Mouse (Mus musculus) kidney, postnatal 36 days (tissue): ENCODE measurements around the gene Nf1.

Source experiments
- DNase-seq, 2 experiments: peaks; one replicate each; pipeline ENCODE4 v3.0.0; 2021 to 2022; ENCODE audit warnings: mixed read lengths in 2 of 2

Gene Nf1

DNA sequence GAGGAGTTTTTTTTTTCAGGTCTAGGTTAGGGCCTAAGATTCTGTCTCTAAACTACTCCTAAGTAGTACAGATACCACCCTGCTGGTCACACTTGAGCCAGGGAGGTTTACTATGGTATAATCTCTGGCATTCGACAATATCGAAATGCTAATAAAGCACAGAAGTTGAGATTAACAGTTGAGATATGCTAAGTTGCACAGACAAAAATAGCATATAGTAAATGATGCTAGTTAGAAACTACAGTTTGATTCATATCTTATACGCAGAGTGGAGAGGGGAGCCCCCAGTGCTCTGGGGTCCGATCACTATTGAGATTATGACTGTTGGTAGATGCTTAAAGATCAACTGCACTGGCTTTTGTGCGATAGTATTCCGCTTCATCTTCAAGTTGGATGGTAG is 189.7 kb downstream of the Nf1 start:
- no peak for DNase-seq

DNA sequence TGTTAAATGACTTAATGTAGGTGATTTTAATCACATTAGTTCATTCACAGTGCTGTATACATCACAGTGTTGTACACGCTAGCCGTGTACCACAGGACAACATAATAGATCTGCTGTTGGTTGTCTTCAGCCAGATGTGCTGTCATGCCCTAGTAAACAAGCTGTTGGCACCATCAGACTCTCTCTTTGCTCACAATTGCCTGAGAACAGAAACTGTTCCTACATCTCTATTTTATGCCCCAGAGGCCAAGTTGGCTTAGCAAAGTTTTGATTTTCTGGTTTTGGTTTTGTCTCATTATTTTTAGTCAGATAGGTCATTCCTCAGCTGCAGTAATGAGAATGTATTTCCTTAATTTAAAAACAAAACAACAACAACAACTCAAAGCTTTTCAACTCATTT is 190.2 kb downstream of the Nf1 start:
- DNase-seq = no peak

DNA sequence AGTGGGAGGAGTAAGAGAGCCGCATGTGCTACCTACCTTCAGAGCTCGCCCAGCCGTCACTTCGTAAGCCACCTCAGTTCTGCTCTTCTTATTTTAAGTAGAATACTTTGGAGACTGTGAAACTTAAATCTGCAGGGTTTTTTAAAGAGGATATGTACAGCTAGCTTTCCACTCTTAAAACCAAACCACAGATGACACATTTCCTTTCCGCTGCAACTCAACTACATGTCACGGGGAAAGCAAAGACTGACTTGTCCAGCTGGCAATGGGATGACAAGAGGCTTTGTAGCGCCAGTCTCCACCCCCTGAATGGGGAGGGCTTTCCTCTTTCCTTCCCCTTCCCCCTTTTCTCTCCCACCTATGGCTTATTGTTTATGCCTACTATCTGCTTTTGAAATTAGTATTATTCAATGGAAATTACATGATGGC is 190.9 kb downstream of the Nf1 start, which contains the start of the genes Evi2 and Evi2a:
Gene Evi2 (minus strand): TSS at position 257 of the 429 bp plus-strand sequence.
Gene Evi2a (minus strand): TSS at position 277 of the 429 bp plus-strand sequence.
- DNase-seq = no peak

DNA sequence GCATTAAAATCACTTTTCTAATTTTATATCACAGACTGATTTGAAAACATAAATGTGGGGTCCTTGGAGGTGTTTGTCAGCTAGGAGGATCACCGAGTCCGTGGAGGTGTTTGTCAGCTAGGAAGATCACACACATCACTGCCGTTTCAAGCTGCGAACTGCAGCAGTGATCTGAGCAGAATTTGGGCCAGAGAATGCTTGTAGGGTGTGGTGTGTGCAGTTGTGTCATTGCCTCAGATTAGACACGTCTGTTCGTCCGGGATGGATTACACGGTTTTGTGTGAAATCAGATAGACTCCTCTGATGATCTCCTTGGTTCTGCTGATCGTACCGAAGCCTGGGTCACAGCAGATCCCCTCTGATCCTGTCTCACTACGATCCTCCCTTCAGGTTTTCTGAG is 191.3 kb downstream of the Nf1 start:
- no peak for DNase-seq

DNA sequence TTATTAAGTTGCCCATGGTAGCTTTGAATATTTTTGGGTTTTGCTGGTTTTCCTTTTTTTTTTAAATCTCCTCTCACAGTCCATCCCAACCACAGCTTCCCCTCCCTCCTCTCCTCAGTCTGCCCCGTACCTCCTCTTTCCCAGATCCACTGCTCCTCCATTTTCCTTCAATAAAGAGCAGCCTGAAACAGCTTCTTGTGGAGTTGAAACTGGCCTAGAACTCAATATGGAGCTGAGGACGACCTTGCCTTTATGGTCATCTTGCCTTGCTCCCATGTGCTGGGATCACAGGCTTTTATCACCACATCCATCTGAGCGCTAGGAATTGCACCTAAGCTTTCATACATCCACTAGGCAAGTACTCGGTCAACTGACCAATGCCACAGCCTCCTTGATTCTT is 192.0 kb downstream of the Nf1 start:
- no peak for DNase-seq

DNA sequence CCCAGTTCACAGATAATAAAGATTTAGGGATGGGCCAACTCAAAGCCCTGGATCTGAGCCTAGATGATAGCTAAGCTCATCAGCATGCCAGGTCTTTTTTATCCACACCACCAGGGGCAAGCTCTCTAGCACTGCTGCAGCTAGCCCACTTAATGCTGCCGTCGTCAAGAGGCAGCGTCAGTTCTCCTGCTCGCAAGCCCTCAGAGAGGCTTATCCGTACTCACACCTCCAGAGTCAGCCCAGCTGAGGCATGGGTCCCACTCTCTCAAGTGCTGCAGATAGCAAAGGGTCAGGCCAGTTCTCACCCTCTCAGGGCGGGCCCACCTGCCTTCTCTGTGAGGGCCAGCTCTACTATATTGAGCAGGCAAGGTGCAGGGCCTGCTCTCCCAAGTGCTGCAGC is 193.8 kb downstream of the Nf1 start:
- no peak for DNase-seq

DNA sequence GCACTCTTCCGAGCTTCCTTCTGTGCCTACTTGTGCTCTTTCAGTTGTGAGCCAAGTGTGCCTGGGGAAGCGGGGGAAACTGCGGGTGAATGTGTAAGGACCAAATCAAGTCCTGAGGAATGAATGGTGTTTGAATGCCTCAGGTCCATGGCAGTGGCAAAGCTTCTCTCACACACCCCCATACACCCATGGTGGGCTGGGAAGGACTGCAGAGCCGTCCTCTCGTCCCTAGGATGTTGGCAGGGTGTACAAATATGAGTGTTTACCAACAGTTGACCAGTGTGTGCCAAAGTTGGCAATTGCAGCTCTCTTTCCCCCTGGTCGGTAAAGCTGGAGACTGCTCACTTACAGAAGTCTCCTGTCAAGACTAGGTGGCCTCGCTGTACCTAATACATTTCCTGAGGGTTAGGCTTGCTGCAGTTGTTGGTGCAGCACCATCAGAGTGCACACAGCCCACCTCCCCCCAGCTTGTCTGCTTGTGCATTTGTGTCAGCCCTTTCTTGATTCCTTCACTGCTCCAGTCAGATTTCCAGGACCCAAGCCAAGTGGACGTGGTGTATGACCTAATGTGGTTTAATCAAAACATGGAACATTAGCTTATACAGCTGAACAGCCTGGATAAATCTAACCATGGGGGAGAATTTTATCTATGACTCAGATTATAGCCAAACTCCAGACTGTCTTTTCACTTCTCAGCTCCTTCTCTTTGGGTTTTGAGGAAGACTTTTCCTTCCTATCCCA is 194.6 kb downstream of the Nf1 start:
- DNase-seq = peak; percentile 19 to 33

DNA sequence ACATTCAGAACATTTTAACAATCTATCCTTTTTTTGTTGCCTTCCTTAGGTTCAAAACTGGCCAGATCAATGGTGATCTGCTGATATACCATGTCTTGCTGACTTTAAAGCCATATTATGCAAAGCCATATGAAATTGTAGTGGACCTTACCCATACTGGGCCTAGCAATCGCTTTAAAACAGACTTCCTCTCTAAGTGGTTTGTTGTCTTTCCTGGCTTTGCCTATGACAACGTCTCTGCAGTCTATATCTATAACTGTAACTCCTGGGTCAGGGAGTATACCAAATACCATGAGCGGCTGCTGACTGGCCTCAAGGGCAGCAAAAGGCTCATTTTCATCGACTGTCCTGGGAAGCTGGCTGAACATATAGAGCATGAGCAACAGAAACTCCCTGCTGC is 196.1 kb downstream of the Nf1 start:
- no peak for DNase-seq

DNA sequence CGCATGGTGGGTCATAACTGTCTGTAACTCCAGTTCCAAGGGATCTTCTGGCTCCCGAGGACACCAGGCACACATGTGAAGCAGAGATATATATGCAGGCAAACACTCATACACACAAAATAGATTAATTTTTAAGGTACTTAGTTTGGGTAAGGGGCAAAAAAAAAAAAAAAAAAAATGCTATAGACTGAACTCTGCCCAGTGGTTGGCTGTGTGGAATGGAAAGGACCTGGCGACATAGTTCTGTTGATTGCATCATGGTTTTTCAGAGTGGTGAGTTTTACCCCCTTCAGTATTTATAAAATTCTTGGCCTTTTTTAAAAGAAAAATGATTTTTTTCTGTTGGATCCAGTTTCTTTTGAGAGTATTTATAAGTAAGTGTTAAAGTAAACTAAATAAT is 196.8 kb downstream of the Nf1 start:
- no peak for DNase-seq

DNA sequence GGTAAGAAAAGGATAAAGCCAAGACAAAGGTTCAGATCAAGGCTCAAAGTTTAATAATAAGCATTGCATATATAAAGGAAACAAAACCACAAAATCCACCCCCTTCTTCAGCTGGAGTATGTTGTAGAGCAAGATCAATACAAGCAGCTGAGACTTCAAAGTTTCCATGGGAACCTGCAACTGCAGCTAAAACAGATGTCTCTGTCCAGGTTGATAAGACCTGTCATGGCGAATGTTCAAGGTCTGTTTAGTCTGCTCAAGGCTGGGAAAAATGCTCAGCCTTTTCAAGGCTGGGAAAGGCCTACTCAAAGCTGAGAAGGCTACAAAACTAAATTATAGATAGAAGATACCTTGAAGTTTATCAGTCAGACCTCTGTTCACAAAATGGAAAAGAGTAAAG is 213.1 kb downstream of the Nf1 start:
- no peak for DNase-seq

DNA sequence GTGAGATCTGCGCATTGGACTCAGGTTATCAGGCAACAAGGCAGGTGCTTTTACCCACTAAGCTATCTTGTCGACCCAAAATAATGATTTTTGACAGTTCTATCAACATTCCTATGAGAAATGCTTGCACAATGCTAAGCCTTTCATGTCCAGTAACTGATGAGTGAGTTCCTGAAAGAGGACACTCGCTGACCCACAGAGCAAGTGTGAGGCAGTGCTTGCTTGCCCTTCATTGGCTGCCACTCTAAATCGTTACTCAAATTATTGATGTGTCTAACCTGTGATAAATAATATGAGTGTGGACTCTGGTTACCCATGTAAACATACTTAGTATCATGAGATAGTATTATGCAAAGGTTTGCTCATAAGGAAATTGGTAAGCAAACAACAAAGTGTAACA is 221.0 kb downstream of the Nf1 start:
- DNase-seq = no peak

DNA sequence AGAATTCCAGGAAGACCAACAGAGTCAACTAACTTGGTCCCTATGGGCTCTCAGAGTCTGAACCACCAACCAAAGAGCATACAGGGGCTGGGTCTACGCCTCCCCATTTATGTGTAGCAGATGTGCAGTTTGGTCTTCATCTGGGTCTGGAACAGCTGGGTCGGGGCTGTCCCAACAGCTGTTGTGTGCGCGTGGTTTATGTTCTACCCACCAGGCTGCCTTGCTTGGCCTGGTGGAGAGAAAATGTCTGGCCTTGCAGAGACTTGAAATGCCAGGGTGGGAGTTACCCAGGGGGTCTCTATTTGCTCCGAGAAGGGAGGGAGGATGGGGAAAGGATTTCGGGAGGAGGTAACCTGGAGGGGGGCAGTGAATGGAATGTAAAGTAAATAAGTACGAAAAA is 224.0 kb downstream of the Nf1 start:
- DNase-seq = no peak

DNA sequence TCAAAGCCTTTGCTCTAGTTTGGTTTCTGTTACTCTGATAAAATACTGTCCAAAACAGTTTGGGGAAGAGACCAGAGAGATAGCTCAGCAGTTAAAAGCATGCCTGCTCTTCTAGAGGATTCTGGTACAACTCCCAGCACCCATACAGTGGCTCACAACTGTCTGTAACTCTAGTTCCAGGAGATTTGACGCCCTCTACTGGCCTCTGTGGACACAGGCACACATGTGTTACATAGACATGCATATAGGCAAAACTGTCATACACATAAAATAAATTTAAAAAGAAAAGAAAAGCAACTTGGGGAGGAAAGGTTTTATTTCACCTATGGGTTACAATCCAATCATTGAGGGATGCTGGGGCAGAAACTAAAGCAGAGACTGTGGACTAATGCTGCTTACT is 227.5 kb downstream of the Nf1 start:
- DNase-seq = no peak

DNA sequence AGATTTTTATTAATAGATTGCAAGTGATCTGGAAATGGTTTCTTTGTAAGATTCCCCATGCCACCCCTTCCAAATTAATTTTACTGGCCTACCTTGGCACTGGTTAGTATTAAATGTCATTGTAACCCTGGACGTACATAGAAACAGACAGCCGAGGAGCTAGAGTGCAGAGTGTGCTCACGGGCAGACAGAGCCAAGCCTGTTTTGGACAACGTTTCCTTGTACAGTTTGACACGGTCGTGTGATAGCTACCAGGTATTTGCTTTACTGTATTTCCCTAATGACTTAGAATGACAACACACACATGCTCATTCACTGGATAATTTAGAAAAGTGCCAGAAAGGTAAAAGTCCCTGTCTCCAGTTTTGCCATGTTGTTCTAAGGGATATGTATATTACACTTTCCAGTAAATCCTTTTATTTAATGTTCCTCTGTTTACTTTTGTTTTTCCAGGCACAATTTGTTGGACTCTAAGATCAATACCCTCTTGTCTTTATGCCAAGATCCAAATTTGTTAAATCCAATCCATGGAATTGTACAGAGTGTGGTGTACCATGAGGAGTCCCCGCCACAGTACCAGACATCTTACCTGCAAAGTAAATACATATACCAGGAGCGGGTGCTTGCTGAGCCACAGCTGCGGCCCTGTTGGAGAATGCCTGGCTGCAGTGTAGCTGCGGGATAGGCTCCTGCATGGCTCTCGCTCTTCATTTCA is 228.9 kb downstream of the Nf1 start:
- no peak for DNase-seq

DNA sequence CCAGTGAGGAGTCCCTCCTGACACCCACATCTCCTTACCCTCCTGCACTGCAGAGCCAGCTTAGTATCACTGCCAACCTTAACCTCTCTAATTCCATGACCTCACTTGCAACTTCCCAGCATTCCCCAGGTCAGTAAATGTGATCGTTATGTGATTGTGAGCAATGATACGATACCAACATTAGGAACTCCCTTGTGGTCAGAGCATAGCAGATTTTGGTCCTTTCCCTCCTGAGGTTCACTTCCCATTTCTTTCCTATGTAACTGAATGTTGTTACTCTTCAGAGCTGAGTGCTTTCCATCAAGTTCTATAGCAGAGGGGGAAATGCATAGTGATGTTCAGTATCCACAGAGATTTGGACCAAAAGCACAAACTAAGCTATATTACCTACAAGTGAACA is 230.8 kb downstream of the Nf1 start:
- DNase-seq = no peak

DNA sequence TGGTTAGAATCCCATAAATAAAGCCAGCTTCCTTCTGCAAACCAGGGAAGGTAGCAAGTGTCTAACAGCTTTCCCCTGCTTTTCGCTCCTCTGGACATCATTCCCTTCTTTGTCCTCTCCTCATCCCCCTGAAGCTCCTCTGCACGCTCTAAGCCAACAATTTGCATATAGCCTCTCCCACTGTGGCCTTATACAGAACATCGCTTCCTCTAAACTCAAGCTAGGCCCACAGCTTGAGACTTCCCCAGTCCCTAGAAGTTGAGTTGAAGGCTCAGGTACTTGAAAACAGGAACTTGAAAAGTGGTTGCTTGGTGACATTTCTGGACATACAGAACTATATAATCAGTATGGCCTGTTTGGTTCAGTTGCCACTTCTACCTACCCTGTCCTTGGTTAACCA is 234.3 kb downstream of the Nf1 start:
- DNase-seq = no peak

DNA sequence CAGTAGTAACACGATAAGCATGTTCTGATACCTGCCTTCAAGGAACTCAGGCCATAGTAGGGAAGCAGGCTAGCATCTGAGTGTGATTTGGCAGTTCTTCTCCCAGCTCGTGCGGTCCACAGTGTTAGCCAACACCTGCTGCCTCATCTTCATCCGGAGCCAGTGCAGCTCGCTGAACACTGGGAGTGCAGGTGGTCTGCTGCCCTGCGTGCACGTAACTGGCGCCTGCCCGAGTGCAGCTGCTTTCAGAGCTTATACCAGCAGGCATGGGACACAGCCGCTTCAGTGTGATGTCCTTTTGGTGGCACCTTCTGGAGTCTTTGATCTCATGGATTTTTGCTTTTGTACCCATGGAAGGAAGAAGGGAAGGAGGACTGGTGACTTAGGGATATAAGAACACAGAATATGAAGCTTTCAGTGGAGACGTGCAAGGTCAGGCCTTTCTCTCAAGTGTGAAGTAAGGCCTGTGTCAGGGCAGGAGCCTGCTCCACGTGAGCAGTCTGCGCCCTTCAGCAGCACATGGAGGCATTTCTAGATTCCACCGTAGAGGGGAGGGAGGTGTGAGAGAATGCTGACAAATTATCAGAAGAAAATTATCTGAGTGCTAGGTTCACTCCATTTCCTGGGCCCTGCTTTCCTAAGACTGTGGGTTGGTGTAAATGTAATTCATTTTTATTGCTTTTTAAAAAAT is 236.0 kb downstream of the Nf1 start:
- DNase-seq = no peak

DNA sequence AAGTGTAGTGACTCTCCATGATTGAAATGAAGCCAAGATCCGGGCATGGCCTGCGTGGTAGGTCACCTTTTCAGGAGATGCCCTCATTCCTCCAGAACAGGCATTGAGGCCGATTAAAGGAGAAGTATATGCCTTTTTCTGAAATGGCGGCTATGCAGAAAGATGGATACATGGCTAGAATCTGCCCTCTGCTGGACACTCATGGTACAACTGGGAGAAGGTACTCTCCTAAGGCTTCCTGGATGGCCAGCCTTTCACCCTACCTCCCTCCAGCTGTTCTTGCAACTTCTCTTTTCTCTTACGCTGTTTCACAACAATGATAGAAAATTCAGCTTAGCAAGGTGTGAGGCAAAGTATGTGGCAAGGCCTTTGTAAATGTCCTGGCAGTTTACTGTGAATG is 238.2 kb downstream of the Nf1 start:
- peak; percentile 67 to 89 for DNase-seq

DNA sequence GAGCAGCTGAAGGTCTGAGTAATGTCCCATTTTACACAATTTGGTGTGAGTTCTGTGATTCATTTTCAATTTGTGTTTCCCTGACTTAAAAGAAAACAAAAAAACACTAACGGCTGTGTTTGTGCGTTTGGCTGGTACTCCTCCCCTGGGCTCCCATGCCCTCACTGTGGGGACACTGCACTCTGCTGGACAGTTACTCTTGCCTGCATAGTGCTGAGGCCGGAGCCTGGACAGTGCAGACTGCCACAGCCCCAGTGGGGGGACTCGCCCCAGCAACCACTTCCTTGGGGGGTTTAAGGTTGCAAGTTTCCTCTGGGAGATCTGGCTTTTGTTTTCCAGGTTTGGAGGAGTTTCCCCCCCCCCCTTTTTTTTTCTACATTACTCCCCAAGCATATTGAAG is 241.2 kb downstream of the Nf1 start:
- peak in 1 of 2 experiments; percentile 34 for DNase-seq

DNA sequence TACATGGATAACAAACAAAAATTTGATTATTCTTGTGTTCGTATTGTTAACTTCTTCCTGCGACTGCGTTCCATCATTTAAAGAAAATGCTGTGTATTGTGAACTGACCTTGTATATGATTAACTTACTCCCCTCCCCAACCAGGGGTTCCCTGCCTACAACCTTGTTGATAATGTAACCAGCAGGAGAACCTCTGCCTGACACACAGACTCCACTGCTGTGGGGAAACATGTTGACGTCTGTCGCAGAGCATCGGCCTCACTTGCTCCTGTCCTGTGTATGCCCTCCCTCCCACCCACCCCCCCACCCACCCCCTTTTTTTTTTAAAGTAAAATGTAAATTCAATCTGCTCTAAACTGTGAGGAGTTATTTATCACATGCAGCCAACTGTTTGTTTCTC is 241.8 kb downstream of the Nf1 start:
- DNase-seq = peak in 1 of 2 experiments; percentile 17

DNA sequence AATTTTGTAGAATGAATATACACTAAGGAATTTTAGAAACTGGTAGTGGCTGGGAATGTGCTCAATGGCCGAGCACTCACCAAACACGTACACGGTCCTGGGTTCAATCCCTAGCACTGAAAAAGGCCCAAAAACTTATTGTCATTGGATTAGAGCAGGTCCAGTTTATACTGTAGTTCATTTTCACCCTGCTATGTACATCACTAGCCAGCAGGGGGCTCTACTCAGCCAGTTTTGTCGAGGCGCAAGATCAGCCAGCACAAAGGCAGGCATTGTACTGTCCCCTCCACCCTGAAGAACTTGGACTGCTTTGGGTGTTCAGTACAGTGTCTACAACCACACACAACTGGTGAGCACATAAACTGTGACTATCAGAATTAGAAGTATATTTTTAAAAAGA is 244.7 kb downstream of the Nf1 start:
- DNase-seq = peak; percentile 60 to 78

DNA sequence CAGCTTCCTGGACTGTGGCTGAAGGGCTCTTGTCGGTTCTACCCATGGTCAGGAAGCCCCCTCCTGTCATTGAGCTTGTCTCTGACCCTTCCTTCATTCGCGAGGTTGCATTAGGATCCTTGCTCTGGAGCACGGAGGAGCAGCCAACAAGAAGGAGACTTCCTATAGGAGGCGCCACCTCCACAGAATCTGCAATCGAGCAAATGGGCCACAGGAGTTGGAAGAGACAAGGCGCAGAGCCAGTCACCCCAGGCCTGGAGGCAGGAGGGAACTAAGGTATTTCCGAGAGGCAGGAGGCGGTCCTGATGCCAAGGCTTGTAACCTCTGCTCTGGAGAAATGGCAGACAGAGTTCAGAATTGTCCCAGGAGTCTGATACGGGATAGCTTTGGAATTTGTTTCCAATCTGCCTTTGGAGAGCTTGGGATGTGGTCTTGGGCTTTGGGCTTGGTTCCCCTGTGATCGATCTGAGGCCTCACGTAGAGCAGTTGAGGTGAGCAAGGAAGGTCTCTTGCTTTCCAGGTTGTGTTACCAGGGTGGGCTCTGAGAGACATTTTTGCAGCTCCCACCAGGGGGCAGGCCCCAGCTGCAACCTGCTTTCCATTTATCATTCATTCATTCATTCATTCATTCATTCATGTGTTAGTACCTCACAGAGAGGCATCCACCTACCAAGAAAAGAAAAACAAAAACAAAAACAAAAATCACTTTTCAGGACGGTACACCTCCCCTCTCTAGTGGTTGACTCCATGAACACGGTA is 250.0 kb downstream of the Nf1 start:
- peak in 1 of 2 experiments; percentile 46 for DNase-seq
